Comparison of ENCODE assay signal across 20 mouse cellular contexts in the genomic region with DNA sequence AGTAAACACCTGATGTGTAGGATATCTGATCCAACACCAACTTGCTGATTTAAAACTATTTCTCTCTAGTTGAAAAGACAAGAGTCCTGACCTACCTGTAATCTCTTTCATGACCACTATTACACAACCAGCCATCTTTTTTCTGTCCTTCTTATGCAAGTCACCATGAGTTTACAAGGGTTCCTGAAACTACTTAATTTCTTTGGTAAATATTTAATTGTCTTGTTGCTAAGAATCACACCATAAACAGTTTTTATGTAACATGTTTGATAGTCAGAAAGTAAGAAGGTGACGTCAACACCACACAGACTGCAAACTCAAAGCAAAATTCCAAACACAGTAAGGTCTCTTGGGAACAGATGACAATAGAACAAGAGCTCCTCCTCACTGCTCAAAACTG.
"Had no signal": no experiment of that assay in that cellular context is flagged by ENCODE, and none has a peak within 500 bp of the region (broad histone marks: within the 10 kb centered on the region; RNA-seq: fewer than 3 reads in every experiment).

No protein-coding gene starts in this region.

- H3K27ac ChIP-seq: liver, embryonic 13.5 days; liver, embryonic 15.5 days; macrophage; midbrain, embryonic 10.5 days; midbrain, embryonic 12.5 days; neural tube, embryonic 13.5 days; neural tube, embryonic 15.5 days had no signal

- H3K4me1 ChIP-seq: liver, embryonic 15.5 days; midbrain, embryonic 12.5 days had no signal

- H3K36me3 ChIP-seq: liver, embryonic 13.5 days; liver, embryonic 15.5 days; midbrain, embryonic 10.5 days; midbrain, embryonic 12.5 days; neural tube, embryonic 13.5 days; neural tube, embryonic 15.5 days had no signal

- H3K9ac ChIP-seq: liver, embryonic 13.5 days; liver, embryonic 15.5 days; liver, postnatal 0 days; lung, embryonic 14.5 days; midbrain, embryonic 12.5 days; neural tube, embryonic 13.5 days; neural tube, embryonic 15.5 days had no signal

- ATAC-seq: liver, postnatal 0 days; midbrain, embryonic 16.5 days had no signal

- H3K4me3 ChIP-seq: liver, embryonic 13.5 days; liver, embryonic 15.5 days; midbrain, embryonic 10.5 days; midbrain, embryonic 12.5 days; myocyte; neural tube, embryonic 13.5 days; neural tube, embryonic 15.5 days had no signal

- H3K27me3 ChIP-seq: liver, embryonic 13.5 days; liver, embryonic 15.5 days; midbrain, embryonic 12.5 days; neural tube, embryonic 13.5 days; neural tube, embryonic 15.5 days had no signal

- DNase-seq: liver, embryonic 13.5 days; liver, postnatal 0 days; lung, embryonic 14.5 days; midbrain, embryonic 14.5 days; retina, postnatal 1 day; right cerebral cortex, adult 18-20 months; right cerebral cortex, postnatal 25 days; right cerebral cortex, postnatal 4 days; spleen, adult 18-20 months; thymus, adult 18-20 months; thymus, postnatal 14 days; thymus, postnatal 36 days had no signal
